Mouse (Mus musculus) liver, adult 2 months (tissue): Measurements from ENCODE around the gene Arhgef17. TPM values are rescaled to one million over a fixed set of nuclear protein-coding genes. Genes with fewer than 3 reads are reported as not detected.

Source experiments
- DNase-seq: peaks from one replicate; pipeline ENCODE4 v3.0.0-alpha.2; 2011; ENCODE audit warnings: low read depth, low spot score; ENCODE audit errors: extremely low read depth
- H3K27ac ChIP-seq: fragments of 200-500 bp; replicated peaks from 2 replicates; pipeline ENCODE4 v1.5.1; 2012; ENCODE audit warnings: low read depth, mild to moderate bottlenecking, control low read depth, inconsistent platforms, low read length; ENCODE audit not compliant: insufficient read depth
- H3K27me3 ChIP-seq: fragments of 200-500 bp; 2 replicates; pipeline ENCODE4 v1.6.1; 2012; ENCODE audit warnings: mild to moderate bottlenecking, moderate library complexity, low read length, inconsistent platforms; ENCODE audit not compliant: control insufficient read depth, insufficient read depth
- H3K36me3 ChIP-seq: fragments of 200-500 bp; 2 replicates; pipeline ENCODE4 v1.6.1; 2012; ENCODE audit warnings: low read length, inconsistent platforms; ENCODE audit not compliant: control insufficient read depth, insufficient read depth
- H3K4me1 ChIP-seq: fragments of 200-500 bp; 2 replicates; pipeline ENCODE4 v1.6.1; 2011; ENCODE audit warnings: low read length; ENCODE audit not compliant: control insufficient read depth, insufficient read depth
- H3K4me3 ChIP-seq: fragments of 200-500 bp; 2 replicates; pipeline ENCODE4 v1.5.1; 2011; ENCODE audit warnings: low read depth, mild to moderate bottlenecking, control low read depth, low read length, moderate library complexity; ENCODE audit not compliant: insufficient read depth
- H3K79me2 ChIP-seq: fragments of 200-500 bp; 2 replicates; pipeline ENCODE4 v1.6.1; 2012; ENCODE audit warnings: inconsistent platforms, mild to moderate bottlenecking, low read length, moderate library complexity; ENCODE audit not compliant: control insufficient read depth, insufficient read depth
- H3K9ac ChIP-seq: fragments of 200-500 bp; 2 replicates; pipeline ENCODE4 v1.6.1; 2012; ENCODE audit warnings: low read depth, mild to moderate bottlenecking, control low read depth, inconsistent platforms, low read length
- CTCF ChIP-seq: fragments of 200-500 bp; IDR thresholded peaks from 2 replicates; pipeline ENCODE4 v1.5.1; 2011; ENCODE audit warnings: low read depth, low read length, control low read depth
- POLR2A ChIP-seq: fragments of 200-500 bp; IDR thresholded peaks from 2 replicates; pipeline ENCODE4 v1.6.1; 2011; ENCODE audit warnings: low read length, control low read depth; ENCODE audit not compliant: insufficient read depth; ENCODE audit errors: extremely low read depth
- WGBS: fragments of 180-500 bp; shearing (Covaris S2); methylation state at CpG from one replicate; pipeline ENCODE4 v1.1.7; 2018; 5-methylcytosine and 5-hydroxymethylcytosine counted together
- polyA plus RNA-seq: library from polyadenylated mRNA; depleted of rRNA; stranded (reverse); fragments of >200 nt; gene quantifications from 2 replicates; pipeline ENCODE4 v1.2.3, GENCODE M21; 2012; rRNA removed
- total RNA-seq: library from RNA; depleted of rRNA; stranded (reverse); fragments of >200 nt; gene quantifications from 2 replicates; pipeline ENCODE4 v1.2.3, GENCODE M21; 2014; rRNA removed

The Arhgef17 gene
- total and polyA plus RNA-seq, 2 experiments = 1.2 to 1.8 TPM

GRCm38 (mm10) chr7:100828549-100828948, 103.4 kb downstream of the Arhgef17 start:
- 90% methylated on average over 2 of the region's 2 CpGs for WGBS
- Histone ChIP-seq H3K79me2 (no peaks in the 10 kb centered on the region), H3K27ac (no peak overlapping the region), H3K4me1 (no peaks in the 10 kb centered on the region), H3K9ac (no peak overlapping the region), H3K27me3 (no peaks in the 10 kb centered on the region), H3K4me3 (no peak overlapping the region), H3K36me3 (peaks cover 5% of the 10 kb centered on the region; the same call in 1 of the 2 replicates)
- no peak for DNase-seq
- TF ChIP-seq POLR2A (no peak), CTCF (no peak)

GRCm38 (mm10) chr7:100824661-100825060, 107.2 kb downstream of the Arhgef17 start:
- Histone ChIP-seq H3K9ac (no peak overlapping the region), H3K4me3 (no peak overlapping the region), H3K4me1 (no peaks in the 10 kb centered on the region), H3K27me3 (no peaks in the 10 kb centered on the region), H3K79me2 (no peaks in the 10 kb centered on the region), H3K36me3 (peaks cover 5% of the 10 kb centered on the region; the same call in 1 of the 2 replicates), H3K27ac (no peak overlapping the region)
- no peak for DNase-seq
- WGBS = 95% methylated on average over 3 of the region's 3 CpGs
- TF ChIP-seq POLR2A = no peak
- no peak for TF ChIP-seq CTCF

Other genes with a start within 250 kb of the Arhgef17 start
- gene Fam168a, start 225.5 kb downstream of the Arhgef17 start, total RNA-seq = 7.4 and 11.5 TPM in 2 replicates
- gene Fam168a, start 225.5 kb downstream of the Arhgef17 start, polyA plus RNA-seq = 32.0 and 38.5 TPM in 2 replicates
- gene Relt, start 68.7 kb downstream of the Arhgef17 start, total RNA-seq = 0.37 and 2.1 TPM in 2 replicates
- 1.0 TPM in 2 replicates for gene Relt, start 68.7 kb downstream of the Arhgef17 start, polyA plus RNA-seq
- 0.92 and 1.5 TPM in 2 replicates for gene P2ry6, start 42.5 kb upstream of the Arhgef17 start, total RNA-seq
- gene P2ry6, start 42.5 kb upstream of the Arhgef17 start, polyA plus RNA-seq = 1.6 and 4.3 TPM in 2 replicates
- 4.1 and 5.4 TPM in 2 replicates for gene P2ry2, start 80.8 kb upstream of the Arhgef17 start, total RNA-seq
- gene P2ry2, start 80.8 kb upstream of the Arhgef17 start, polyA plus RNA-seq = 13.4 and 15.4 TPM in 2 replicates
- gene Fchsd2, start 160.8 kb upstream of the Arhgef17 start, total RNA-seq = 39.1 and 43.0 TPM in 2 replicates
- 4.5 and 8.9 TPM in 2 replicates for gene Fchsd2, start 160.8 kb upstream of the Arhgef17 start, polyA plus RNA-seq